Mouse (Mus musculus) gastrocnemius, postnatal 14 days (tissue): ENCODE measurements around the gene Riox1. TPM values are rescaled to one million over a fixed set of nuclear protein-coding genes. Genes with fewer than 3 reads are reported as not detected.

Source experiments
- DNase-seq: peaks from one replicate; pipeline ENCODE4 v3.0.0; 2021; ENCODE audit warnings: mixed read lengths
- intact Hi-C: fragments of 180-260 bp; cut with DNase I; formaldehyde crosslinking; loops from one replicate; pipeline ENCODE4 v1.15.1; 2025; ENCODE audit warnings: low total_unique reads
- total RNA-seq, 2 experiments: library from RNA; stranded (reverse); gene quantifications; 2 replicates each; pipeline ENCODE4 v1.2.3; 2021

Gene Riox1
- total RNA-seq, 2 experiments from 2014 or later: 3.3 to 3.7 TPM

DNA sequence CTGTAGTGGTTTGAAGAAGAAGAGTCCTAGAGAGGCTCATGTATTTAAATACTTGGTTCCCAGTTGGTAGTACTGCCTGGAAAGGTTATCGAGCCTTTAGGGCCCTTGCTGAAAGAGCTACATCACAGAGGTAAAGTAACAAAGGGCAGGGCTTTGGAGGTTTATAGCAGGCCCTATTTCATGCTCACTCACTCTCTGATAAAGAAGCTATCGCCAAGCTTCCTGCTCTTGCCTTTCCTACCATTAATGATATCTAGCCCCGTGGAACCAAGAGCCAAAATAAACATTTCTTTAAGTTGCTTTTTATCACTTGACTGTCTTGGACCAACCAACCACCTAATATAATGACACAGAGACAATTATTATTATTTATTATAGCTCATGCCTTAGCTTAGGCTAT, 50.0 kb downstream of the Riox1 start:
- DNase-seq: no peak
- intact Hi-C loops: no loop called here

Other genes with a start within 250 kb of the Riox1 start
- gene Papln, start 187.0 kb upstream of the Riox1 start, total RNA-seq: 1 to 10 TPM; 5.6 to 6.8 TPM
- gene Numb, start 28.7 kb upstream of the Riox1 start, total RNA-seq: 10 to 100 TPM; 16.4 to 16.7 TPM
- gene Heatr4, start 34.2 kb downstream of the Riox1 start, total RNA-seq: not detected
- 10 to 100 TPM; 12.8 to 20.2 TPM for gene Acot2, start 37.3 kb downstream of the Riox1 start, total RNA-seq
- gene Acot1, start 58.9 kb downstream of the Riox1 start, total RNA-seq: 1 to 10 TPM; 5.7 to 8.0 TPM
- gene Acot4, start 87.8 kb downstream of the Riox1 start, total RNA-seq: under 1 TPM; 0.16 to 0.27 TPM
- not detected for gene Gm49366, start 88.3 kb downstream of the Riox1 start, total RNA-seq
- not detected for gene Acot3, start 101.5 kb downstream of the Riox1 start, total RNA-seq
- under 1 TPM in 1 of 2 experiments, not detected in 1; 0.14 TPM for gene Acot5, start 118.7 kb downstream of the Riox1 start, total RNA-seq
- gene Acot6, start 150.0 kb downstream of the Riox1 start, total RNA-seq: 1 to 10 TPM; 2.4 to 2.6 TPM
- 1 to 10 TPM; 7.0 to 7.3 TPM for gene Dnal1, start 163.8 kb downstream of the Riox1 start, total RNA-seq
- gene Pnma1, start 197.9 kb downstream of the Riox1 start, total RNA-seq: under 1 TPM; 0.23 to 0.24 TPM